Mouse (Mus musculus) hindbrain, embryonic 13.5 days (tissue): ENCODE measurements at regions not wholly inside any gene's neighbourhood (a gene's known extent, or its start where the extent isn't known, plus 50 kb on each side); places are given as distances from the start of the nearest gene placed in this dataset.

ENCODE experiments used
- ATAC-seq: fragments of 200-750 bp; cut with Nextera tagmentation; 2 replicates; pipeline ENCODE4 v1.8.0; 2017; ENCODE audit warnings: moderate TSS enrichment; ENCODE audit not compliant: low FRiP score
- H3K27ac ChIP-seq: fragments of 300-500 bp; sonication (generic); 2 replicates; pipeline ENCODE4 v1.5.1; 2015; ENCODE audit warnings: inconsistent platforms, mild to moderate bottlenecking, moderate library complexity
- H3K27me3 ChIP-seq: fragments of 300-500 bp; sonication (generic); 2 replicates; pipeline ENCODE4 v1.6.1; 2015; ENCODE audit warnings: mild to moderate bottlenecking, inconsistent platforms
- H3K36me3 ChIP-seq: fragments of 300-500 bp; sonication (generic); 2 replicates; pipeline ENCODE4 v1.6.1; 2015; ENCODE audit warnings: mild to moderate bottlenecking, inconsistent platforms
- H3K4me1 ChIP-seq: fragments of 300-500 bp; sonication (generic); replicated peaks from 2 replicates; pipeline ENCODE4 v1.6.1; 2015; ENCODE audit warnings: inconsistent platforms
- H3K4me2 ChIP-seq: fragments of 300-500 bp; sonication (generic); 2 replicates; pipeline ENCODE4 v1.6.1; 2015; ENCODE audit warnings: inconsistent platforms, mild to moderate bottlenecking, moderate library complexity
- H3K4me3 ChIP-seq: fragments of 300-500 bp; sonication (generic); 2 replicates; pipeline ENCODE4 v1.5.1; 2015; ENCODE audit warnings: mild to moderate bottlenecking, inconsistent platforms
- H3K9ac ChIP-seq: fragments of 300-500 bp; sonication (generic); 2 replicates; pipeline ENCODE4 v1.6.1; 2015; ENCODE audit warnings: mild to moderate bottlenecking, inconsistent platforms
- H3K9me3 ChIP-seq: fragments of 300-500 bp; sonication (generic); 2 replicates; pipeline ENCODE4 v1.6.1; 2016; ENCODE audit warnings: inconsistent platforms
- WGBS: fragments of 180-500 bp; shearing (Covaris S2); methylation state at CpG from one replicate; pipeline ENCODE4 v1.1.7; 2015; 5-methylcytosine and 5-hydroxymethylcytosine counted together

- H3K9me3 ChIP-seq, result no peaks in the 10 kb centered on the region
- no peak overlapping the region for H3K9ac ChIP-seq
- 72% methylated on average over 3 of the region's 3 CpGs for WGBS
- H3K27ac ChIP-seq, result no peak overlapping the region
- H3K36me3 ChIP-seq, result no peaks in the 10 kb centered on the region
- no peak overlapping the region for H3K4me3 ChIP-seq
- ATAC-seq, result no peak
- no peaks in the 10 kb centered on the region for H3K4me1 ChIP-seq
- no peaks in the 10 kb centered on the region for H3K27me3 ChIP-seq
- no peak overlapping the region for H3K4me2 ChIP-seq
Measured at GRCm38 (mm10) chr16:93189875-93190274, 363.9 kb upstream of the Runx1 start.

DNA sequence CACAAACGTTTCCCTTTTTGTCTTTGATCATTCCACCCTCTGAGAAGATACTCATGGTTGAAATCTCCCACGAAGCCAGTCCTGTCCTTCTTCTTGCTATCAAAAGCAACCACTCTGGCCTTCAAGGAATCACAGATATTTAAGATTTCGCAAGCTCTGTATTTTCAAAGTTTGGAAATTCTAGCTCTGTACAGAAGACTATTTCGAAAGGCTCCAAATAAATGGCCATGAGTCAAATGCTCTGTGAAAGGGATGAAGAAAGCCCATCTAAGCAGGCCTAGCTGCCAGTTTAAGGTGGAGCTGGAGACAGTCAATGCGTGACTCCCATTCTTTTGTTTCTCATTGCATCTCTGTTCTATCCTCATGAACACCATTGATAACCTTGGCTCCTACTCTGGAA, 363.5 kb upstream of the Runx1 start:
- H3K9me3 ChIP-seq, result no peaks in the 10 kb centered on the region
- no peak overlapping the region for H3K27ac ChIP-seq
- H3K4me3 ChIP-seq, result no peak overlapping the region
- no peaks in the 10 kb centered on the region for H3K4me1 ChIP-seq
- no peak overlapping the region for H3K4me2 ChIP-seq
- H3K27me3 ChIP-seq, result no peaks in the 10 kb centered on the region
- no peak for ATAC-seq
- no peak overlapping the region for H3K9ac ChIP-seq
- no peaks in the 10 kb centered on the region for H3K36me3 ChIP-seq
- 89% methylated on average over 5 of the region's 5 CpGs for WGBS

DNA sequence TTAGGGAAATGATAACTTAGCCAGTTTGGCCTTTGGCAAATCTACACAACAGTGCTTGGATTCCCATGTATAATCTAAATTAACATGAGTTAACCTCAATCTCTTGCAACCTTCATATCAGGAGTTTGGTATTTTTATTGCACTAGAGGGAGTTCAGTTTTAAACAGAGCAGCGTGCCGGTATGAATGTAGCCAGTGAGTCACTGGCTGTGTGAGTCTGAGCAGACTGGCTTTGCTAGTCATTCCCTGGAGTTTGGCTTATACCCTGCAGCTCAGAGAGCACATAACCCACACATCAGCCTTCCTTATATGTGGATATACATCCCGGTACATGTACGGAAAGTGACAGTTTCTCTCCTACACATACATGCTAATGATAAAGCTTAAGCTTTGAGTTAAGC, 360.6 kb upstream of the Runx1 start:
- Histone ChIP-seq H3K9me3 (no peaks in the 10 kb centered on the region), H3K4me3 (no peak overlapping the region), H3K4me1 (no peaks in the 10 kb centered on the region), H3K27me3 (no peaks in the 10 kb centered on the region), H3K36me3 (no peaks in the 10 kb centered on the region), H3K4me2 (no peak overlapping the region), H3K27ac (no peak overlapping the region), H3K9ac (no peak overlapping the region)
- ATAC-seq, result no peak
- WGBS, result 96% methylated on average over 4 of the region's 4 CpGs

- Histone ChIP-seq H3K4me3 (no peak overlapping the region), H3K27me3 (no peaks in the 10 kb centered on the region), H3K4me2 (no peak overlapping the region), H3K27ac (no peak overlapping the region), H3K9me3 (no peaks in the 10 kb centered on the region), H3K4me1 (no peaks in the 10 kb centered on the region), H3K9ac (no peak overlapping the region), H3K36me3 (no peaks in the 10 kb centered on the region)
- 90% methylated on average over 3 of the region's 3 CpGs for WGBS
- no peak for ATAC-seq
Measured at GRCm38 (mm10) chr16:93182656-93183055, 356.7 kb upstream of the Runx1 start.

DNA sequence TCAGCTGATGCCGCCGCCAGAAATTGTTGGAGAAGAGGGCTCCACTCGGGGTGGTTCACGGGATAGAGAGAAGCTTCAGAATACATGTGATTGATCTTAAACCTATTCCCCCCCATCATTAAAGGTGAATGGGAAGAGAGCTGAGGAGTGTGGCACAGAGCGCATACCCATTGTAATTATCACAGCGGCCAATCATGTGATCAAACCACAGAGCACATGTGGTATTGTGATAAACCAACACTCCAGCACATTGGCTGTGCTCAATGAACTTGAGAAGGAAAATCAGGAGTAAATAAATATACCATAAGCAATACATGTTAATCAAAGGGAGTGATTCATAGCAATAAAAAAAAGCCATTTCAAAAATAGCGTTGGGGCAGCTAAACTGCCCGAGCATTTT, 355.5 kb upstream of the Runx1 start:
- WGBS, result 97% methylated on average over 8 of the region's 8 CpGs
- Histone ChIP-seq H3K4me1 (no peaks in the 10 kb centered on the region), H3K27ac (no peak overlapping the region), H3K36me3 (no peaks in the 10 kb centered on the region), H3K27me3 (no peaks in the 10 kb centered on the region), H3K4me2 (no peak overlapping the region), H3K9me3 (no peaks in the 10 kb centered on the region), H3K9ac (no peak overlapping the region), H3K4me3 (no peak overlapping the region)
- ATAC-seq, result no peak

GRCm38 (mm10) chr16:93180213-93180612, 354.3 kb upstream of the Runx1 start:
- WGBS, result 93% methylated on average over 5 of the region's 5 CpGs
- Histone ChIP-seq H3K36me3 (no peaks in the 10 kb centered on the region), H3K4me1 (no peaks in the 10 kb centered on the region), H3K4me3 (no peak overlapping the region), H3K9me3 (no peaks in the 10 kb centered on the region), H3K9ac (no peak overlapping the region), H3K27ac (no peak overlapping the region), H3K4me2 (no peak overlapping the region), H3K27me3 (no peaks in the 10 kb centered on the region)
- no peak for ATAC-seq

- no peaks in the 10 kb centered on the region for H3K4me1 ChIP-seq
- H3K27ac ChIP-seq, result no peak overlapping the region
- 95% methylated on average over 3 of the region's 3 CpGs for WGBS
- no peaks in the 10 kb centered on the region for H3K27me3 ChIP-seq
- no peaks in the 10 kb centered on the region for H3K36me3 ChIP-seq
- no peak for ATAC-seq
- no peak overlapping the region for H3K4me2 ChIP-seq
- H3K9ac ChIP-seq, result no peak overlapping the region
- H3K4me3 ChIP-seq, result no peak overlapping the region
- no peaks in the 10 kb centered on the region for H3K9me3 ChIP-seq
Measured at GRCm38 (mm10) chr16:93166667-93167066, 340.7 kb upstream of the Runx1 start.

DNA sequence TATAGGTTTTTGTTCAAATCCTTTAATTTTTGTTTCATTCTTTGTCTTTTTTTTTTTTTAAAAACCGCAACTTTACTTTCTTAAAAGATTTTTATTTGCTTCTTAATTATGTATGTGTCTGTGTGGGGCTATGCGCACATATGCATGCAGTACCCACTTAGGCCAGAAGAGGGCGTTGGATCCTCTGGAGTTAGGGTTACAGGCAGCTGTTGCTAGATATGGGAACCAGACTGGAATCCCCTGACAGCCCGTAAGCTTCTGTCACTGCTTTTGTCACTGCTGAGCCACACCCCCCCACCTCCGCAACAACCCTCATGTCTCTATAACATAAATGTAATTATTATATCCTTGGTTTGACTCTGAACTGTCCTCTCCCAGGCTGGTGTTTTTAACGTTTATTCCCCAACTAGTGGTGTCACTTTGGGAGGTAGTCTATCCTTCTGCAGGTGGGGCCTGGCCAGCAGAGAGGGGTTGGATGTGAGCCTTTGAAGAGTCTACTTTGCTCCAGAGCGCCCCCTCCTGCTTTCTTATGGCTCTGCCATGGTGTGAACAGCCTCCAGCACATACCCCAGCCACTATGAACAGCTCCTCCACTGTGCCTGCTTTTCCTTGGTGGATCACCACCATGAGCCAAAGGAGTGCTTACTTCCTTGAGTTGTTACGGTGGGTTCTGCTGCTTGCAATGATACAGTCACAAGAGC, 332.7 kb upstream of the Runx1 start:
- no peaks in the 10 kb centered on the region for H3K4me1 ChIP-seq
- H3K4me3 ChIP-seq, result no peak overlapping the region
- no peaks in the 10 kb centered on the region for H3K27me3 ChIP-seq
- H3K9ac ChIP-seq, result no peak overlapping the region
- no peak overlapping the region for H3K4me2 ChIP-seq
- no peaks in the 10 kb centered on the region for H3K36me3 ChIP-seq
- H3K27ac ChIP-seq, result no peak overlapping the region
- WGBS, result 84% methylated on average over 8 of the region's 8 CpGs
- no peaks in the 10 kb centered on the region for H3K9me3 ChIP-seq
- ATAC-seq, result no peak

- 88% methylated on average over 14 of the region's 14 CpGs for WGBS
- Histone ChIP-seq H3K27ac (no peak overlapping the region), H3K4me3 (no peak overlapping the region), H3K9ac (no peak overlapping the region), H3K9me3 (no peaks in the 10 kb centered on the region), H3K4me1 (0 out of 2 replicates have a peak, but pooled peaks cover 7% of the 10 kb centered on the region), H3K36me3 (no peaks in the 10 kb centered on the region), H3K4me2 (no peak overlapping the region), H3K27me3 (no peaks in the 10 kb centered on the region)
- ATAC-seq, result no peak
Measured at GRCm38 (mm10) chr16:93153545-93154329, 327.8 kb upstream of the Runx1 start.

DNA sequence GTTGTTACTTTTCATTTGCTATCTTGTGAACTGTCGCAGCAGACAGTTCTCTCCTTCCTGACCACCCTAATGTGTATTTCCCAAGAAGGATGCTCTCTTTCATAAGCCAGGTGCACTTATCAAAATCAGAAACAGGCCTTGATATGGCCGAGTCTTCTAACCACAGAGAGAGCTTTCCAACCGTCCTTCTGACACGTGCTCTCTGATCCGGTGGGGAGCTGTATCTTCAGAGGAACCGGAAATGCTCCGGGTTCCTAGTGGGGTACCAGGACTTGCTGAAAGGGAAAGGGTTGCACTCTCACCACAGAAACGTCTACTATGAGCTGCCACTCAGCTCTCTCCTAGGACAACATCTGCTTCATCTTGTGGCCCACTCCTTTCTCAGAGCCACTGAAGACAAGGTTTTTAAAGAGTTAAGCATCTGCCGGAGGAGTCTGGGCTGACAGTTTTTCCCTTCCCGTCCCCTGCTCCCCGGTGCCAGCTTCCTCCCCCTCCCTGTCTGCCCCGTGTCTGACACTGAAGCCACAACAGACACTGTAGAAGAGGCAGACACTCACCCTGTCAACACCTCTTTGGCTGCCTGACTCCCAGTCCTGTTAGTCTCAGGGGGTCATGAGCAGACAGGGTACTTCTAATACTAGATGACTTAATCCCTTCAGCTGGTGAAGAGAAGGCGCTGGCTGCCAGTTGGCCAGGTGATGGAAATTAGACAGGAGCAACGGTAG, 327.0 kb upstream of the Runx1 start:
- ATAC-seq, result no peak
- 0 out of 2 replicates have a peak, but pooled peaks cover 7% of the 10 kb centered on the region for H3K4me1 ChIP-seq
- no peak overlapping the region for H3K4me2 ChIP-seq
- H3K4me3 ChIP-seq, result no peak overlapping the region
- no peak overlapping the region for H3K27ac ChIP-seq
- no peaks in the 10 kb centered on the region for H3K27me3 ChIP-seq
- H3K36me3 ChIP-seq, result no peaks in the 10 kb centered on the region
- WGBS, result 60% methylated on average over 14 of the region's 14 CpGs
- H3K9me3 ChIP-seq, result no peaks in the 10 kb centered on the region
- no peak overlapping the region for H3K9ac ChIP-seq

GRCm38 (mm10) chr16:93152057-93152456, 326.1 kb upstream of the Runx1 start:
- Histone ChIP-seq H3K9ac (no peak overlapping the region), H3K4me3 (no peak overlapping the region), H3K4me2 (no peak overlapping the region), H3K9me3 (no peaks in the 10 kb centered on the region), H3K27ac (no peak overlapping the region), H3K27me3 (no peaks in the 10 kb centered on the region), H3K4me1 (0 out of 2 replicates have a peak, but pooled peaks cover 7% of the 10 kb centered on the region), H3K36me3 (no peaks in the 10 kb centered on the region)
- 95% methylated on average over 1 of the region's 1 CpGs for WGBS
- ATAC-seq, result no peak

DNA sequence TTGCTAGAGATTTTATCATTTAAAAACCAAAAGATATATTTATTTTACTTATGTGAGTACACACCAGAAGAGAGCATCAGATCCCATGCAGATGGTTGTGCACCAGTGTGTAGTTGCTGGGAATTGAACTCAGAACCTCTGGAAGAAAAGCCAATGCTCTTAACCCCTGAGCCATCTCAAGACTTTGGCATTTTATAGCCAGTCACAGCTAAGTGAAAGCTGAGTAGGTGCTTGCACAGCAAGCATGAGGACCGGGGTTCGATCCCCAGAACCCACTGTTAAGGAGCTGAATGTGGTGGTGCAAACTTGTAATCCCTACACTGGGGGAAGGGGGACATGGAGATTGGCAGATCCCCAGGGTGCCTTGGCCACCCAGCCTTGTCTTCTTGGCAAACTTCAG, 325.7 kb upstream of the Runx1 start:
- H3K36me3 ChIP-seq, result no peaks in the 10 kb centered on the region
- no peak overlapping the region for H3K9ac ChIP-seq
- WGBS, result 91% methylated on average over 2 of the region's 2 CpGs
- H3K4me3 ChIP-seq, result no peak overlapping the region
- 0 out of 2 replicates have a peak, but pooled peaks cover 7% of the 10 kb centered on the region for H3K4me1 ChIP-seq
- H3K9me3 ChIP-seq, result no peaks in the 10 kb centered on the region
- H3K27ac ChIP-seq, result no peak overlapping the region
- no peak overlapping the region for H3K4me2 ChIP-seq
- no peak for ATAC-seq
- no peaks in the 10 kb centered on the region for H3K27me3 ChIP-seq
